Mouse (Mus musculus): ENCODE results near the gene Ttc13.

DNA sequence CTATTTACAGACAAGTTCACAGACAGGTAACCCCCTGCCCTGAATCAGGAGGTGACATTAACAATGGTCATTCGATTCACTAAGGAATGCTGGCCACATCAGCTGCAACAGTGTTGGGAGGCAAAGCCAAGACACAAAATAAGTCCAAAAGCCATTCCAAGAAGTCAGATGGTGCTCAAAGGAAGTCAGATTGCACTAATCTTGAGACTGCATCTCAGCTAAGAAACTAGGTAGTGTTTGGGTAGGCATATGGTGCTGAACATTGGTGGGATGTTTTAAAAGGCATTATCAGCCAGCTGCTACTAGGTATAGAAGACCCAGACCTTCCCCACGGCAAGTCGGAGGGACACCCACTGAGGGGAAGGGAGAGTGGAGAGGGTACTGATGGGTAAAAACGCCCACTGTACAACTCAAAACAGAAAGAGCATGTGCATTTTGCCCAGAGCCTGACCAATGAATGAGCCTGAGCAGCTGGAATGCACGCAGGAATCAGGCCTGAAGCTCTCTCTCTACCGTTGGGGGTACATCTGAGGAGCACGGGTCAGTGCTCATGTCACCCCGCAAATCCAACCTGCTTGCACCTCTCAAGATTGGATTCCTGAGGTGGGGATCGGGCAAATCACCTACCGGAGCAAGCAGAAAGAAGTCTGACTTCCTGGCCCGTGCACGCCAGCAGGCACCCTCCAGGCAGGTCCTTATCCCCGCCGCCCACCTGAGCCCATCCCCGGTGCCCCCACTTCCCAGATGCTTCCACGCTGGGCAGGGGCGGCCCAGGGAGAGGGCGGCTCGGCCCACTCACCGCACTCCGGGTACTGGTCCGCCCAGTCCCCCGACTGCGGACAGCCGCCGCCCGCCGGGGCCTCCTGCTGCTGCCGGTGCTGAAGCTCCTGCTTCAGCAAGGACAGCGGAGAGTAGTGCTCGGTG is 583 bp downstream of the Ttc13 start:
- TF ChIP-seq CTCF (IDR thresholded peaks at IDR 0.05; ENCODE audit: extremely low read depth, insufficient read length, insufficient replicate concordance, low read depth, low read length) (no peak), POLR2A (IDR thresholded peaks at IDR 0.05; ENCODE audit: low read depth, low read length) (no peak)

All from small intestine, adult 2 months (tissue).